Comparison of ENCODE assay signal across 26 mouse cellular contexts in genomic region chr4:107120676-107121075, GRCm38 (mm10). TPM values are rescaled to one million over a fixed set of nuclear protein-coding genes. Genes with fewer than 3 reads are reported as not detected.
DNase-seq lines count a peak whose midpoint lies in the region; ATAC-seq and TF ChIP-seq lines count a peak whose summit lies in the region.
"Had no signal": no experiment of that assay in that cellular context is flagged by ENCODE, and none has a peak within 500 bp of the region (broad histone marks: within the 10 kb centered on the region; RNA-seq: fewer than 3 reads in every experiment).

No protein-coding gene starts in this region.

- H3K36me3 ChIP-seq in hindbrain, embryonic 10.5 days: no peaks in the 10 kb centered on the region
- no peaks in the 10 kb centered on the region for H3K36me3 ChIP-seq in hindbrain, postnatal 0 days (ENCODE audit: insufficient read depth, low read length)
- no peaks in the 10 kb centered on the region for H3K36me3 ChIP-seq in kidney, embryonic 16.5 days (ENCODE audit: insufficient read depth, low read length)
- H3K36me3 ChIP-seq in embryonic facial prominence, embryonic 10.5 days (replicated peaks): no peaks in the 10 kb centered on the region
- H3K36me3 ChIP-seq in midbrain, embryonic 13.5 days: no peaks in the 10 kb centered on the region
- H3K36me3 ChIP-seq: embryonic facial prominence, embryonic 12.5 days; heart, embryonic 15.5 days; limb, embryonic 12.5 days; liver, embryonic 13.5 days had no signal

- peaks cover 38% of the 10 kb centered on the region for H3K4me1 ChIP-seq in hindbrain, embryonic 10.5 days (replicated peaks)
- H3K4me1 ChIP-seq in hindbrain, postnatal 0 days (ENCODE audit: insufficient read depth, low read length): peaks cover 5% of the 10 kb centered on the region; the same call in 1 of the 2 replicates
- H3K4me1 ChIP-seq in kidney, embryonic 16.5 days (ENCODE audit: insufficient read depth, low read length): peaks cover 8% of the 10 kb centered on the region; the same call in 1 of the 2 replicates
- H3K4me1 ChIP-seq in embryonic facial prominence, embryonic 10.5 days: peaks cover 39% of the 10 kb centered on the region
- H3K4me1 ChIP-seq in midbrain, embryonic 13.5 days (replicated peaks): peaks cover 21% of the 10 kb centered on the region
- H3K4me1 ChIP-seq: heart, embryonic 15.5 days had no signal

- DNase-seq in hindbrain, embryonic 10.5 days (ENCODE audit: low spot score): no peak
- DNase-seq in hindbrain, postnatal 0 days (ENCODE audit: low spot score): no peak
- DNase-seq in kidney, postnatal 36 days: no peak
- no peak for DNase-seq in embryonic facial prominence, embryonic 10.5 days (ENCODE audit: low spot score)
- DNase-seq in yolk sac, embryonic 10.5 days (ENCODE audit: low spot score): no peak
- DNase-seq: liver, embryonic 13.5 days; thymus, postnatal 36 days had no signal

- ATAC-seq in hindbrain, postnatal 0 days: no peak
- ATAC-seq in kidney, embryonic 16.5 days (ENCODE audit: low FRiP score, low TSS enrichment): 0 out of 2 replicates have a peak, but pooled peaks have one; percentile 39
- 0 out of 2 replicates have a peak, but pooled peaks have one; percentile 24 for ATAC-seq in midbrain, embryonic 13.5 days
- ATAC-seq in erythroid progenitor cell, adult 5-6 weeks (replicated peaks; ENCODE audit: low FRiP score, poor library complexity, severe bottlenecking): no peak
- ATAC-seq: CD4-positive, CD25-positive, alpha-beta regulatory T cell, adult 4 months; forebrain, embryonic 16.5 days; Patski had no signal

- H3K27me3 ChIP-seq in hindbrain, embryonic 10.5 days (ENCODE audit: insufficient read depth, poor library complexity, severe bottlenecking): no peaks in the 10 kb centered on the region
- no peaks in the 10 kb centered on the region for H3K27me3 ChIP-seq in hindbrain, postnatal 0 days (ENCODE audit: insufficient read depth, low read length)
- H3K27me3 ChIP-seq in kidney, embryonic 16.5 days (ENCODE audit: insufficient read depth, low read length): no peaks in the 10 kb centered on the region
- H3K27me3 ChIP-seq in embryonic facial prominence, embryonic 10.5 days (replicated peaks; ENCODE audit: low read depth, poor library complexity, severe bottlenecking): 0 out of 2 replicates have a peak, but pooled peaks cover 7% of the 10 kb centered on the region
- no peaks in the 10 kb centered on the region for H3K27me3 ChIP-seq in midbrain, embryonic 13.5 days
- H3K27me3 ChIP-seq: embryonic facial prominence, embryonic 12.5 days; limb, embryonic 12.5 days; Patski had no signal

- H3K9me3 ChIP-seq in hindbrain, embryonic 10.5 days: no peaks in the 10 kb centered on the region
- no peaks in the 10 kb centered on the region for H3K9me3 ChIP-seq in hindbrain, postnatal 0 days (ENCODE audit: low read length)
- no peaks in the 10 kb centered on the region for H3K9me3 ChIP-seq in kidney, embryonic 16.5 days (ENCODE audit: low read length)
- no peaks in the 10 kb centered on the region for H3K9me3 ChIP-seq in embryonic facial prominence, embryonic 10.5 days
- H3K9me3 ChIP-seq in midbrain, embryonic 13.5 days: no peaks in the 10 kb centered on the region
- H3K9me3 ChIP-seq: embryonic facial prominence, embryonic 12.5 days; heart, embryonic 15.5 days; limb, embryonic 12.5 days; liver, embryonic 13.5 days had no signal

- peak overlapping the region; percentile 85 for H3K27ac ChIP-seq in hindbrain, embryonic 10.5 days
- no peak overlapping the region for H3K27ac ChIP-seq in hindbrain, postnatal 0 days
- H3K27ac ChIP-seq in kidney, embryonic 16.5 days (ENCODE audit: low read length): 0 out of 2 replicates have a peak overlapping the region, but pooled peaks have one; percentile 31
- H3K27ac ChIP-seq in embryonic facial prominence, embryonic 10.5 days (replicated peaks): peak overlapping the region; percentile 75
- peak overlapping the region; percentile 51 for H3K27ac ChIP-seq in midbrain, embryonic 13.5 days
- H3K27ac ChIP-seq: embryonic facial prominence, embryonic 12.5 days; heart, embryonic 15.5 days; layer of hippocampus, adult 2 months; limb, embryonic 12.5 days; liver, embryonic 13.5 days; macrophage had no signal

- TF ChIP-seq CTCF in hindbrain, postnatal 0 days (IDR thresholded peaks at IDR 0.05; ENCODE audit: low read depth): no peak

- no peak overlapping the region for H3K4me3 ChIP-seq in hindbrain, embryonic 10.5 days
- no peak overlapping the region for H3K4me3 ChIP-seq in hindbrain, postnatal 0 days (ENCODE audit: low read length)
- H3K4me3 ChIP-seq in kidney, embryonic 16.5 days (ENCODE audit: low read length): no peak overlapping the region
- no peak overlapping the region for H3K4me3 ChIP-seq in embryonic facial prominence, embryonic 10.5 days
- H3K4me3 ChIP-seq in midbrain, embryonic 13.5 days (replicated peaks): no peak overlapping the region
- H3K4me3 ChIP-seq: embryonic facial prominence, embryonic 12.5 days; erythroblast, embryonic 14.5 days; heart, embryonic 15.5 days; layer of hippocampus, adult 2 months; limb, embryonic 12.5 days; liver, embryonic 13.5 days had no signal

- H3K9ac ChIP-seq in hindbrain, postnatal 0 days (replicated peaks; ENCODE audit: low read length): no peak overlapping the region
- H3K9ac ChIP-seq in kidney, embryonic 16.5 days (replicated peaks; ENCODE audit: low read length): no peak overlapping the region
- no peak overlapping the region for H3K9ac ChIP-seq in midbrain, embryonic 13.5 days (replicated peaks)
- H3K9ac ChIP-seq: embryonic facial prominence, embryonic 12.5 days; heart, embryonic 15.5 days; limb, embryonic 12.5 days; liver, embryonic 13.5 days; lung, embryonic 14.5 days had no signal

- 94% methylated on average over 6 of the region's 6 CpGs for WGBS in hindbrain, embryonic 10.5 days
- WGBS in hindbrain, postnatal 0 days: 94% methylated on average over 6 of the region's 6 CpGs
- WGBS in kidney, embryonic 16.5 days: 74% methylated on average over 6 of the region's 6 CpGs
- 93% methylated on average over 6 of the region's 6 CpGs for WGBS in embryonic facial prominence, embryonic 10.5 days
- 95% methylated on average over 6 of the region's 6 CpGs for WGBS in midbrain, embryonic 13.5 days

- H3K4me2 ChIP-seq in hindbrain, postnatal 0 days (ENCODE audit: low read depth, low read length): no peak overlapping the region
- H3K4me2 ChIP-seq in kidney, embryonic 16.5 days (replicated peaks; ENCODE audit: low read depth, low read length): no peak overlapping the region
- H3K4me2 ChIP-seq in midbrain, embryonic 13.5 days (replicated peaks): no peak overlapping the region
- H3K4me2 ChIP-seq: embryonic facial prominence, embryonic 12.5 days; heart, embryonic 15.5 days; limb, embryonic 12.5 days; liver, embryonic 13.5 days; lung, embryonic 14.5 days had no signal

RNA-seq across cellular contexts. Expression of gene Cdcp2, which starts 24.0 kb away (rescaled TPM):
- 0.30 TPM in 2 replicates for polyA plus RNA-seq in hindbrain, embryonic 10.5 days (2016; fragmentation: Nextera tagmentation; extraction: Ambion mirVana)
- total RNA-seq in hindbrain, postnatal 0 days (2014; rRNA removed): 0.68 TPM in 1 of 2 replicates, not detected in the other
- 0.13 TPM in 1 of 2 replicates, not detected in the other for polyA plus RNA-seq in hindbrain, postnatal 0 days (2015; fragmentation: Nextera tagmentation; extraction: Ambion mirVana)
- 0.17 and 0.24 TPM in 2 replicates for polyA plus RNA-seq in kidney, embryonic 16.5 days (2015; fragmentation: Nextera tagmentation; extraction: Ambion mirVana)
- polyA plus RNA-seq in embryonic facial prominence, embryonic 10.5 days (2016; fragmentation: Nextera tagmentation; extraction: Ambion mirVana): 0.21 and 0.22 TPM in 2 replicates
- polyA plus RNA-seq in midbrain, embryonic 13.5 days (2015; fragmentation: Nextera tagmentation; extraction: Ambion mirVana): not detected in 2 replicates
- not detected in 2 replicates for total RNA-seq in erythroid progenitor cell, adult 5-6 weeks (2015; ENCODE audit: low replicate concordance)
- not detected in 2 replicates for total RNA-seq in erythroid progenitor cell, adult 5-6 weeks (2017; ENCODE audit: low replicate concordance)
- total RNA-seq: common myeloid progenitor, adult 5-6 weeks; gastrocnemius, postnatal 36 days; heart, adult 8-10 months; hematopoietic stem cell, adult 5-6 weeks; layer of hippocampus, adult 2 months; left cerebral cortex, adult 18-20 months had no signal
- polyA plus RNA-seq: CD4-positive, CD25-positive, alpha-beta regulatory T cell, adult 4 months; forebrain, embryonic 16.5 days; heart, embryonic 15.5 days; limb, embryonic 12.5 days; liver, embryonic 13.5 days; lung, embryonic 14.5 days; macrophage; Patski; small intestine, adult 2 months had no signal

RNA-seq across cellular contexts. Expression of gene Cyb5rl, which starts 53.9 kb away (rescaled TPM):
- 7.6 and 8.9 TPM in 2 replicates for polyA plus RNA-seq in hindbrain, embryonic 10.5 days (2016; fragmentation: Nextera tagmentation; extraction: Ambion mirVana)
- 8.7 and 21.3 TPM in 2 replicates for total RNA-seq in hindbrain, postnatal 0 days (2014; rRNA removed)
- polyA plus RNA-seq in hindbrain, postnatal 0 days (2015; fragmentation: Nextera tagmentation; extraction: Ambion mirVana): 4.1 and 4.6 TPM in 2 replicates
- polyA plus RNA-seq in kidney, embryonic 16.5 days (2015; fragmentation: Nextera tagmentation; extraction: Ambion mirVana): 13.4 and 14.4 TPM in 2 replicates
- polyA plus RNA-seq in embryonic facial prominence, embryonic 10.5 days (2016; fragmentation: Nextera tagmentation; extraction: Ambion mirVana): 8.1 and 10.4 TPM in 2 replicates
- polyA plus RNA-seq in midbrain, embryonic 13.5 days (2015; fragmentation: Nextera tagmentation; extraction: Ambion mirVana): 3.5 and 4.2 TPM in 2 replicates
- total RNA-seq in erythroid progenitor cell, adult 5-6 weeks (2015; ENCODE audit: low replicate concordance): 0.36 TPM in 1 of 2 replicates, not detected in the other
- 0.15 TPM in 1 of 2 replicates, not detected in the other for total RNA-seq in erythroid progenitor cell, adult 5-6 weeks (2017; ENCODE audit: low replicate concordance)

RNA-seq across cellular contexts. Expression of gene Mrpl37, which starts 54.0 kb away (rescaled TPM):
- polyA plus RNA-seq in hindbrain, embryonic 10.5 days (2016; fragmentation: Nextera tagmentation; extraction: Ambion mirVana): 116 and 121 TPM in 2 replicates
- total RNA-seq in hindbrain, postnatal 0 days (2014; rRNA removed): 59.2 TPM in 2 replicates
- 77.8 and 79.7 TPM in 2 replicates for polyA plus RNA-seq in hindbrain, postnatal 0 days (2015; fragmentation: Nextera tagmentation; extraction: Ambion mirVana)
- 120 and 121 TPM in 2 replicates for polyA plus RNA-seq in kidney, embryonic 16.5 days (2015; fragmentation: Nextera tagmentation; extraction: Ambion mirVana)
- 129 and 136 TPM in 2 replicates for polyA plus RNA-seq in embryonic facial prominence, embryonic 10.5 days (2016; fragmentation: Nextera tagmentation; extraction: Ambion mirVana)
- 72.8 and 84.9 TPM in 2 replicates for polyA plus RNA-seq in midbrain, embryonic 13.5 days (2015; fragmentation: Nextera tagmentation; extraction: Ambion mirVana)
- total RNA-seq in erythroid progenitor cell, adult 5-6 weeks (2015; ENCODE audit: low replicate concordance): 13.4 and 24.9 TPM in 2 replicates
- 11.0 and 14.3 TPM in 2 replicates for total RNA-seq in erythroid progenitor cell, adult 5-6 weeks (2017; ENCODE audit: low replicate concordance)

RNA-seq across cellular contexts. Expression of gene Tmem59, which starts 57.5 kb away (rescaled TPM):
- polyA plus RNA-seq in hindbrain, embryonic 10.5 days (2016; fragmentation: Nextera tagmentation; extraction: Ambion mirVana): 289 and 340 TPM in 2 replicates
- 178 and 200 TPM in 2 replicates for total RNA-seq in hindbrain, postnatal 0 days (2014; rRNA removed)
- 393 and 422 TPM in 2 replicates for polyA plus RNA-seq in hindbrain, postnatal 0 days (2015; fragmentation: Nextera tagmentation; extraction: Ambion mirVana)
- 523 and 557 TPM in 2 replicates for polyA plus RNA-seq in kidney, embryonic 16.5 days (2015; fragmentation: Nextera tagmentation; extraction: Ambion mirVana)
- 266 and 281 TPM in 2 replicates for polyA plus RNA-seq in embryonic facial prominence, embryonic 10.5 days (2016; fragmentation: Nextera tagmentation; extraction: Ambion mirVana)
- polyA plus RNA-seq in midbrain, embryonic 13.5 days (2015; fragmentation: Nextera tagmentation; extraction: Ambion mirVana): 377 and 395 TPM in 2 replicates
- 181 and 214 TPM in 2 replicates for total RNA-seq in erythroid progenitor cell, adult 5-6 weeks (2015; ENCODE audit: low replicate concordance)
- 134 and 191 TPM in 2 replicates for total RNA-seq in erythroid progenitor cell, adult 5-6 weeks (2017; ENCODE audit: low replicate concordance)

RNA-seq across cellular contexts. Expression of gene Tceanc2, which starts 58.2 kb away (rescaled TPM):
- 23.1 and 30.2 TPM in 2 replicates for polyA plus RNA-seq in hindbrain, embryonic 10.5 days (2016; fragmentation: Nextera tagmentation; extraction: Ambion mirVana)
- 5.4 and 8.0 TPM in 2 replicates for total RNA-seq in hindbrain, postnatal 0 days (2014; rRNA removed)
- 17.3 and 23.4 TPM in 2 replicates for polyA plus RNA-seq in hindbrain, postnatal 0 days (2015; fragmentation: Nextera tagmentation; extraction: Ambion mirVana)
- 22.1 and 29.7 TPM in 2 replicates for polyA plus RNA-seq in kidney, embryonic 16.5 days (2015; fragmentation: Nextera tagmentation; extraction: Ambion mirVana)
- polyA plus RNA-seq in embryonic facial prominence, embryonic 10.5 days (2016; fragmentation: Nextera tagmentation; extraction: Ambion mirVana): 20.7 and 42.7 TPM in 2 replicates
- polyA plus RNA-seq in midbrain, embryonic 13.5 days (2015; fragmentation: Nextera tagmentation; extraction: Ambion mirVana): 28.4 and 45.1 TPM in 2 replicates
- 13.4 and 14.4 TPM in 2 replicates for total RNA-seq in erythroid progenitor cell, adult 5-6 weeks (2015; ENCODE audit: low replicate concordance)
- 7.6 and 48.4 TPM in 2 replicates for total RNA-seq in erythroid progenitor cell, adult 5-6 weeks (2017; ENCODE audit: low replicate concordance)

Comparison
In these comparisons a context has a peak if more than half of its experiments do, and no peak if none do; other contexts are left out.
1. ATAC-seq: peak in kidney, embryonic 16.5 days (single experiment) and midbrain, embryonic 13.5 days (single experiment); none in hindbrain, postnatal 0 days (single experiment) and erythroid progenitor cell, adult 5-6 weeks (single experiment).